Mouse (Mus musculus) neural tube, embryonic 11.5 days (tissue): ENCODE results near the gene Sec24c. TPM values are rescaled to one million over a fixed set of nuclear protein-coding genes. Genes with fewer than 3 reads are reported as not detected.

Source experiments
- microRNA-seq: library from miRNA; unstranded; fragments of <30 nt; microRNA quantifications from one replicate; pipeline ENCODE4, GENCODE M21; 2016
- polyA plus RNA-seq: library from polyadenylated mRNA; unstranded; fragments of >200 nt; fragmentation: Nextera tagmentation; extraction: Ambion mirVana; gene quantifications from 2 replicates; pipeline ENCODE4 v1.2.1, GENCODE M21; 2014

The Sec24c gene
- polyA plus RNA-seq, 1 experiment from 2014 or later, result 95.8 TPM

Small RNA genes lying within 50 kb of the gene (microRNA-seq; reads per million reads assigned to microRNA genes)
- not detected for gene Mir6946

Other genes with a start within 250 kb of the Sec24c start
- 0.24 and 0.53 TPM in 2 replicates for gene Cfap70, start 222.1 kb upstream of the Sec24c start, polyA plus RNA-seq
- 14.7 and 17.2 TPM in 2 replicates for gene Anxa7, start 194.2 kb upstream of the Sec24c start, polyA plus RNA-seq
- gene Mss51, start 177.4 kb upstream of the Sec24c start, polyA plus RNA-seq, result 0.81 and 0.98 TPM in 2 replicates
- 61.1 and 62.4 TPM in 2 replicates for gene Ppp3cb, start 127.7 kb upstream of the Sec24c start, polyA plus RNA-seq
- gene Usp54, start 33.2 kb upstream of the Sec24c start, polyA plus RNA-seq, result 14.0 and 15.7 TPM in 2 replicates
- gene Myoz1, start 17.8 kb upstream of the Sec24c start, polyA plus RNA-seq, result 0.45 and 0.55 TPM in 2 replicates
- gene Synpo2l, start 6.0 kb upstream of the Sec24c start, polyA plus RNA-seq, result 6.2 and 7.5 TPM in 2 replicates
- gene Fut11, start 20.7 kb downstream of the Sec24c start, polyA plus RNA-seq, result 22.6 and 23.1 TPM in 2 replicates
- gene Chchd1, start 28.7 kb downstream of the Sec24c start, polyA plus RNA-seq, result 212 and 214 TPM in 2 replicates
- 30.2 and 36.0 TPM in 2 replicates for gene Zswim8, start 33.2 kb downstream of the Sec24c start, polyA plus RNA-seq
- 23.0 and 24.4 TPM in 2 replicates for gene Ndst2, start 60.3 kb downstream of the Sec24c start, polyA plus RNA-seq
- 54.0 and 56.5 TPM in 2 replicates for gene Camk2g, start 119.8 kb downstream of the Sec24c start, polyA plus RNA-seq
- gene Plau, start 162.4 kb downstream of the Sec24c start, polyA plus RNA-seq, result 0.30 and 0.62 TPM in 2 replicates